Mouse (Mus musculus): ENCODE results near the gene Ttc16.
A peak's percentile ranks its signal among the peaks of the same experiment; 100 is the strongest.

Gene Ttc16

GRCm38 (mm10) chr2:32712934-32713817 is 62.3 kb downstream of the Ttc16 start, which contains the start of gene Cdk9:
TSS of gene Cdk9 (minus strand) at chr2:32713076.
- DNase-seq: peak; percentile 96

GRCm38 (mm10) chr2:32712586-32712933 is 62.9 kb downstream of the Ttc16 start:
- peak; percentile 95 for DNase-seq

- peak; percentile 74 for DNase-seq
Measured at GRCm38 (mm10) chr2:32712108-32712551, 63.3 kb downstream of the Ttc16 start.

- no peak for DNase-seq
Measured at GRCm38 (mm10) chr2:32711301-32712056, 64.0 kb downstream of the Ttc16 start.

- DNase-seq: no peak
Measured at GRCm38 (mm10) chr2:32710425-32710824, 65.0 kb downstream of the Ttc16 start.

- no peak for DNase-seq
Measured at GRCm38 (mm10) chr2:32709521-32710137, 65.8 kb downstream of the Ttc16 start.

- DNase-seq: no peak
Measured at GRCm38 (mm10) chr2:32708643-32709042, 66.8 kb downstream of the Ttc16 start.

Data from cerebellum, adult 9-10 months (tissue).